Mouse (Mus musculus): ENCODE data around the gene Slc39a11.

Gene Slc39a11

GRCm38 (mm10) chr11:113253169-113253568, 396.7 kb downstream of the Slc39a11 start:
- no peak for DNase-seq (ENCODE audit: extremely low read depth, low read depth)

GRCm38 (mm10) chr11:113251172-113251571, 398.7 kb downstream of the Slc39a11 start:
- peak; percentile 0 for DNase-seq (ENCODE audit: extremely low read depth, low read depth)

GRCm38 (mm10) chr11:113246475-113246874, 403.4 kb downstream of the Slc39a11 start:
- DNase-seq (ENCODE audit: extremely low read depth, low read depth), result no peak

GRCm38 (mm10) chr11:113245666-113246065, 404.2 kb downstream of the Slc39a11 start:
- DNase-seq (ENCODE audit: extremely low read depth, low read depth), result no peak

GRCm38 (mm10) chr11:113234432-113234831, 415.4 kb downstream of the Slc39a11 start:
- DNase-seq (ENCODE audit: extremely low read depth, low read depth), result no peak

- DNase-seq (ENCODE audit: extremely low read depth, low read depth), result no peak
Observed at GRCm38 (mm10) chr11:113232049-113232448, 417.8 kb downstream of the Slc39a11 start.

- DNase-seq (ENCODE audit: extremely low read depth, low read depth), result no peak
Observed at GRCm38 (mm10) chr11:113230410-113231132, 419.3 kb downstream of the Slc39a11 start.

- DNase-seq (ENCODE audit: extremely low read depth, low read depth), result no peak
Observed at GRCm38 (mm10) chr11:113225748-113226147, 424.1 kb downstream of the Slc39a11 start.

GRCm38 (mm10) chr11:113223756-113224323, 426.0 kb downstream of the Slc39a11 start:
- DNase-seq (ENCODE audit: extremely low read depth, low read depth), result no peak

- no peak for DNase-seq (ENCODE audit: extremely low read depth, low read depth)
Observed at GRCm38 (mm10) chr11:113221267-113222195, 428.3 kb downstream of the Slc39a11 start.

GRCm38 (mm10) chr11:113220649-113221048, 429.2 kb downstream of the Slc39a11 start:
- no peak for DNase-seq (ENCODE audit: extremely low read depth, low read depth)

- DNase-seq (ENCODE audit: extremely low read depth, low read depth), result no peak
Observed at GRCm38 (mm10) chr11:113214741-113215140, 435.1 kb downstream of the Slc39a11 start.

- no peak for DNase-seq (ENCODE audit: extremely low read depth, low read depth)
Observed at GRCm38 (mm10) chr11:113212390-113213025, 437.4 kb downstream of the Slc39a11 start.

GRCm38 (mm10) chr11:113209220-113209878, 440.5 kb downstream of the Slc39a11 start:
- DNase-seq (ENCODE audit: extremely low read depth, low read depth), result no peak

- DNase-seq (ENCODE audit: extremely low read depth, low read depth), result no peak
Observed at GRCm38 (mm10) chr11:113208521-113209072, 441.3 kb downstream of the Slc39a11 start.

GRCm38 (mm10) chr11:113207966-113208365, 441.9 kb downstream of the Slc39a11 start:
- DNase-seq (ENCODE audit: extremely low read depth, low read depth), result no peak

GRCm38 (mm10) chr11:113206099-113206498, 443.8 kb downstream of the Slc39a11 start:
- no peak for DNase-seq (ENCODE audit: extremely low read depth, low read depth)

- DNase-seq (ENCODE audit: extremely low read depth, low read depth), result no peak
Observed at GRCm38 (mm10) chr11:113203008-113203407, 446.9 kb downstream of the Slc39a11 start.

- no peak for DNase-seq (ENCODE audit: extremely low read depth, low read depth)
Observed at GRCm38 (mm10) chr11:113201470-113201997, 448.3 kb downstream of the Slc39a11 start.

GRCm38 (mm10) chr11:113200901-113201300, 449.0 kb downstream of the Slc39a11 start:
- no peak for DNase-seq (ENCODE audit: extremely low read depth, low read depth)
